Mouse (Mus musculus) urinary bladder, adult 18-20 months (tissue): Measurements from ENCODE around the gene Hspa1b.
"Not testable (repeated sequence)": the region's sequence is repeated elsewhere in the genome, so short reads cannot be mapped to it uniquely, and the experiment has no call there.

ENCODE experiments used
- DNase-seq, 2 experiments: peaks; one replicate each; pipeline ENCODE4 v3.0.0; 2022; ENCODE audit warnings: low spot score in 2 of 2, mixed read lengths in 2 of 2

The Hspa1b gene

DNA sequence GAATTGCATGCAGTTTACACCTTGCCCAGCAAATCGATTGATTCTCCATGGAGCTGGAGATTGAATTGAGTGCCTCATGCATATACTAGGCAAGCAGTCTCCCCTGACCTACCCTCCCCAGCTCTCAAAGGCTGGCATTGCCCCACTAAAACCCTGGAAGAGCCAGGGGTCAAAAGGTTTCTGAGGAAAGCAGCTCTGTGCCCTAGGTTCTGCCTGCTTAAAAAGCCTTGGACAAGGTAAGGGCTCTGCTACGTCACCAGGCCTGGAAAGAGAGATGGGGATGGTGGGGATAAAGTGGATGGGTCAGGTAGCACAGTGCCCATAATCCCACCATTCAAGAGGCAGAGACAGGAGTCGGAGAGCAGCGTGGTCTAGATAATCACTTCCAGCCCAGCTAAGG, 4.2 kb downstream of the Hspa1b start:
- no peak for DNase-seq

DNA sequence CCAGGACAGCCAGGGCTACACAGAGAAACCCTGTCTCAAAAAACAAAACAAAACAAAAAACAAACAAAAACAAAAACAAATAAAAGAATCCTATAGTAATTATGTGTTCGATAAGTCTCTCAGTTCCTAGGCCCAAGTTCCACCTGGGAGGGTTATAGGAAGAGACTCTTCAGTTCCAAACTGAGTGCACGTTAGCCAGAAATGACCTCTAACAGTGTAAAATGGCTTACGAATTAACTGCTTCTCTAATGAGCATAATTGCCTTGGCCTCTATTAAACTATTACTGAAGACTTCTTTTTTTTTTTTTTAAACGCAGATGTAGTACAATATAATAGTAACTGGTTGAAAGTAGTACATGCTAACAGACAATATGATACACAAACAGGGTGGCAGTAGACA, 5.1 kb downstream of the Hspa1b start:
- DNase-seq: no peak

- DNase-seq: no peak
Observed at GRCm38 (mm10) chr17:34953258-34953657, 5.8 kb downstream of the Hspa1b start.

DNA sequence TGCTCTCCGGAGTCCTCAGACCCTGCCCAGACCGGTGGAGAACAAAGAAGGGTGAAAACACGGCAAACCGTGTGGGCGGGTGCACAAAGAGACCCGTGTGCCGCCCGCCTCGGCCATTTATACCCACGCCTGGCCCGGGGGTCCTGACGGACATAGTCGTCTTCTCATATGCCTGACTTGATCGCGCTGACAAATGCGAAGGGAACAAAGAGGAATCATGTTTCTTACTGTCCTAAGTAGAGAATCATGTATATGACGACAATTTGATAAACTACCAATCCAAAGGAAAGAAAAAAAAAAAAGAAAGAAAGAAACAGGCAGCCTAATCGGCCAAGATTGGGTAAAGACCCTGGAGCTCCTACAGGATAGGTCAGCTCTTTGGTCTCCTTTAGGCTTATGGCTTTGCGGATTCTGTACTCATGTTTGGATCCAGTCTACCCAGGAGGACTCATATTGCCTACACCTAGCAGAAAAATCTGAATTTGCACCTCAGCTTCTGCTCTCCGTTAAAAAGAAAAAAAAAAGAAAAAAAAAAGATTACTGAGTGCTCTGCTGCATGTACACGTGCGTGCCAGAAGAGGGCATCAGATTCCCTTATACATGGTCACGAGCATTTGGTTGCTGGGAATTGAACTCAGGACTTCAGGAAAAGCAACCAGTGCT, 6.5 kb downstream of the Hspa1b start:
- DNase-seq: peak; percentile 64 to 69

DNA sequence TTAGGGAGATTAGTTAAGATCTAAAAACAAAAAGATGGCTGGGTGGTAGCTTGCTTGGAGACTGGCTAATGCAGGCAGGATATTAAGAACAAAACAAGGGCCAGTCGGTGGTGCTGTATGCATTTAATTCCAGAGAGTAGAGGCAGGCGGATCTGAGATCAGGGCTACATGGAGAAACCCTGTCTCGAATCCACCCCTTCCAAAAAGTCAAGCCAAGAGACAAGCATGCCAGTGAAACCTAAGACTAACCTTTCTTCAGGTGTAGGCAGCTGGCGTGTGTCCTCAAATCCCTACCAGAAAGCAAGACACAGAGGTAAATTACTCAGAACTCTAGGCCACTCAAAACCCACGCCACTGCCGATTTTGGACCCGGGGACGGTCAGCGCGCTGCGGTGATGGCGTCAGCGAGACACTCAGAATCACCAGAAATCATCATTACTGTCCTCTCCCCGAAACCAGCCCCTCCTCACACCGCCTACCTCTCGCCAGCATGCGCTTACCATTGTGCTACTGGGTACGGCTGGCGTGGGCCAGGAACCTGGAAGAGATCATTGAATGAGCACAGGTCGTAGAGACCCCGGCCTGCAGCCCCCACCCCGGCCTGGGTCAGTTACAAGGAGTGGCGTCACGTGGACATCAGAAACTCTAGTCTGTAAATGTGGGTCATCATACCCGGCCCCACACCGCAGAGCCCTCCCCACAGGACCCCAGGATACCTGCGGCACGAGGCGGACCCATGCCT, 7.2 kb downstream of the Hspa1b start:
- DNase-seq: no peak

DNA sequence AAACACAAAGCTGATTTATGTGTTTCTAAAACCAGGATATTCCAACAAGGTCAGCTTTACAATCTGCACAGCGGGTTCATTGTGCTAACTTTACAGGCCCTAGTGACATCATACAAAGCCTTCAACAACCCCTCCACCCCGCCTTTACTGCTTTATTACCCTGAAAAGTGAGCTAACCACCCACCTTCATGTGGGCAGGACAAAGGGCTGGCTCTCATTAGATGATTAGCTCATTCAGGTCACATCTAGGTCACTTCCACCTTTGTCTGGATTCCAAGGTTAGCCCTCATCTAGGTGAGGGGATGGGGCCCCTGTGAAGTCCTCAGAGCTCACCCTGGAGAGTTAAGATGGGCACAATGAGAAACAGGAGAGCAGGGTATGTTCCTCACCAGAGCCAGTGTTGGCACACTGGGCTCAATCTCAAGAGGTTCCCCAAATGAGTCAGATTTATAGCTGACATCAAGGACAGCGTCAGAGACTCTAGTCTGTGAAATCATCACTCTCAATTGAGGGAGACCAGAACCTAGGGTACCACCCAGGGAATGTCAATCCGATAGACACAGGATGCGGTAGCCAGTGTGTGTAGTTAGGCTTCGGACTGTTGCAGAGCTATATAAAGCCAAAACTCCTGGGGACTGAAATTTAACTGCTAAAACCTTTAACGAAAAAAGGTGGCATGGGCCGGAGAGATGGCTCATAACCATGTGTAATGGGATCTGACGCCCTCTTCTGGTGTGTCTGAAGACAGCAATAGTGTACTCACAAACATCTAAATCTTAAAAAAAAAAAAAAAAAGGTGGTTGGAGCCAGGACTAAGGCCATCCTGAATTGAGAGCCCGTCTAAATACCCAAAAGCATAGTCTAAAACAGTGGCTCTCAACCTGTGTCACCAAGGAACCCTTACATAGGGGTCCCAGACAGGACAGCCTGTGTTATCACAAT, 8.3 kb downstream of the Hspa1b start:
- DNase-seq: no peak

GRCm38 (mm10) chr17:34949553-34949969, 9.5 kb downstream of the Hspa1b start:
- no peak for DNase-seq

DNA sequence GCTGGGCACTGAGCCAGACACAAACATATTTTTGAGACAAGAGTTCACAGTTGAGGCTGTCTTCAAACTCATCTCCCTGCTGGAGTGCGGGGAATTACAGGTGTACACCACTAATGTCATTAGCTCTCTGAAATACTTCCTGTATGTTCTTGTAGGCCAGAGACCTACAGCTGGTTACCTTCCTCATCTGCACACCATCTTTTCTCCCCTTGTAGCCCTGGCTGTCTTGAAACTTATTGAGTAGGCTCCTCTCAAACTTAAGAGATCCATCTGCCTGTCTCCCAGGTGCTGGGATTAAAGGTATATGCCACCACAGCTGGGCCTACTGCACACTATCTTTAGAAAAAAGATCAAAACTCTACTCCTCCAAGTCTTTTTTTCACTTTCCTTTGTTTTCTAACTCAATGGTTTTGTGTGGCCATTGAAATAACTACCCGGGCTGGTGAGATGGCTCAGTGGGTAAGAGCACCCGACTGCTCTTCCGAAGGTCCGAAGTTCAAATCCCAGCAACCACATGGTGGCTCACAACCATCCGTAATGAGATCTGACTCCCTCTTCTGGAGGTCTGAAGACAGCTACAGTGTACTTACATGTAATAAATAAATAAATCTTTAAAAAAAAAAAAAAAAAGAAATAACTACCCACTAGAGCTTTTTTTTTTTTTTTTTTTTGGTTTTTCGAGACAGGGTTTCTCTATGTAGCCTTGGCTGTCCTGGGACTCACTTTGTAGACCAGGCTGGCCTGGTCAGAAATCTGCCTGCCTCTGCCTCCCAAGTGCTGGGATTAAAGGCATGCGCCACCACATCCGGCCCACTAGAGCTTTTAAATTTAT, 10.1 kb downstream of the Hspa1b start:
- not testable (repeated sequence) for DNase-seq

- DNase-seq: no peak
Observed at GRCm38 (mm10) chr17:34947606-34948005, 11.4 kb downstream of the Hspa1b start.

GRCm38 (mm10) chr17:34946486-34947140, 12.4 kb downstream of the Hspa1b start:
- no peak for DNase-seq

GRCm38 (mm10) chr17:34944362-34944761, 14.7 kb downstream of the Hspa1b start:
- DNase-seq: no peak

- no peak for DNase-seq
Observed at GRCm38 (mm10) chr17:34943128-34943815, 15.8 kb downstream of the Hspa1b start.

DNA sequence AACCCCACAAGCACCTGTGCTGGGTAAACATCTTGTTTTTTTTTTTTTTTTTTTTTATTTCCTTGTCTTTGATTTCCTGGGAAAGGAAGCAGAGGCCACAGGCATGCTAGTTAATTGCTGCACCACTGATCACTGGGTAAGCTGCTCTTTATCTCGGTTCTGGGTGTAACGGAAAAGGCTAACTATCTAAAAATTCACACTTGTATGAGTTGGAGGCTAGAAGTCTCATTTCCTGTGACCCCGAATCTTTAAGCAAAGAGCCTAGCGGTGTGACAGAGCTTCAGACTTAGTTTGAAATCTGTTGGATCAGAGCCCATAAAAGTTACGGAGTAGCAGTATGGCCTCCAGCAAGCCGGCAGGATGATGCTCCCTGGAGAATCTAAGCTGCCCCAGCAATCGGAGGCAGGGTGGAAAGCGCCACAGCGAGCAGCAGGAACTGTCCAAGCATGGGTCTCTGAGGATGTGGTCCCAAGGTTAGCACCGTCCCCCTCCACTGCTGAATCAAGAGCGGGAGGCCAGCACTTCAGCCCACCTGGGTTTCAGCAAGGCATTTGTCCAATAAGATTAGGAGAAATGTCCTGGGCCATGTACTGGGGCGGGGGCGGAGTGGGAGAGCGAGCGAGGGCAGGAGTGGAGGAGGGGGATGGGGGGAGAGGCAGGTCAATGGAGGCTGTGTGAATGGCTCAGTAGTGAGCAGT, 17.5 kb downstream of the Hspa1b start:
- DNase-seq: no peak

DNA sequence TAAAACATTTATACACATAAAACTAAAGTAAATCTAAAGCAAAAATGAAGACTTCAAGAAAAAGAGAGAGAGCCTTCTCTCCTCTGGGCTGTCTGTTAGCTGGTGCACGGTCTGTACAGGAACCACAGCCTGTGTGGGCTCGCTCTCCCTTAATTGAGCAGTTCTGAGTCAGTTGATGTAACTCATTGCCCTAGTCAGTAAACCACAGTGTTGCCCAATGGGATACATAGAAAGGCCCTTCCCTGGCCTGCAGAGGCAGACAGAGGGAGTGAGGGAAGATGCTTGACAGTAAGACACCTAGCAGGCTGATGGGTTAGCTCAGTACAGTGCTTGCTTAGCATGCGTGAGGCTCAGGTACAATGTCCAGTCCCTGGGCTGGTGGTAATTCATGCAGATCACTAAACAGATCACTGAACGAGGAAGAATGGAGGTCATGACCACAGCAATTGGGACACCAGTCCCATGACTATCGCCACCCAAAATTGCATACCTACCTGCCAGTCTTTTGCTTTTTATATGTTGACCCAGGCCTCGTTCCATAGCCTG, 21.0 kb downstream of the Hspa1b start:
- no peak for DNase-seq

DNA sequence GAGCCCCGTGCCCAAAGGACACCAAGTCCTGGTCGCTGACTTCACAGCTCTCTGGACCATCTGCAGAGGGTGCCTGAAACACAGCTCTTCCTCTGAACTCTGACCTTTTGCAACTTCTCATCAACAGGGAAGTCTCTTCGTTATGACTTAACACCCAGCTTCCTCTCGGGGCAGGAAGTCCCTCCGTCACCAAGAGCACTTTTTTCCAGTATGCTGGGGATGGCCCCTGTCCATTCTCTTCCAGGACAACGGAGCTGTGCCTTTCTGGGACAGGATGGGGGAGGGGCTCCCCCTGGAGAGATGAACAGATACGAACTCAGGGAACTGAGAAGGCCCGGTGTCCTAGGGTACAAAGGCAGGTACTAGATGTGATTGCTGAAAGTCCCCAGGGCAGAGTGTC, 24.2 kb downstream of the Hspa1b start:
- DNase-seq: no peak

- no peak for DNase-seq
Observed at GRCm38 (mm10) chr17:34934031-34934430, 25.0 kb downstream of the Hspa1b start.

DNA sequence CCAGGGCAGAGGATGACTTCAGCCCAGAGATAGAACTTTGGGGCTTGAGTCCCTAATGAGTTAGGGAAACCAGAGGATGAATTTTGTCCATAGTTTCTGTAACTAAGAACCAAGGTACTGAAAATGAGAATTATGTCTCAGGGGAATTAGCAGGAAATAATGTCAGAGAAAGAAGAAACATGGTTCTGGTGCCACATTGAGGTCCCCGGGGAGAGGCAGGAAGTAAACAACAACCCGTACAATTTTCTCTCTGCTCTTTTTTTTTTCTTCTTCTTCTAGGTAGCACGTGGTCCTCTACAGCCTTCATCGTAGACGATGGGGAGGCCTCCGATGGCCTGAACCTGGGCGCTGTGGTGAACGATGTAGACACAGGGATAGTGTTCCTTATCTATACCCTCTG, 26.8 kb downstream of the Hspa1b start:
- DNase-seq: no peak

- peak in 1 of 2 experiments; percentile 30 for DNase-seq
Observed at GRCm38 (mm10) chr17:34931735-34932098, 27.3 kb downstream of the Hspa1b start.

- peak; percentile 94 to 98 for DNase-seq
Observed at GRCm38 (mm10) chr17:34931061-34931734, 27.8 kb downstream of the Hspa1b start, which contains the start of gene Neu1. Neu1 (plus strand) TSS chr17:34931253.
